Mouse (Mus musculus) small intestine, adult 2 months (tissue): Measurements from ENCODE around the gene Gm20388. TPM values are rescaled to one million over a fixed set of nuclear protein-coding genes. Genes with fewer than 3 reads are reported as not detected.

ENCODE experiments used
- H3K27ac ChIP-seq: fragments of 200-500 bp; 2 replicates; pipeline ENCODE4 v1.5.1; 2012; ENCODE audit warnings: low read depth, low read length, control low read depth, inconsistent platforms; ENCODE audit not compliant: insufficient read depth
- H3K27me3 ChIP-seq: fragments of 200-500 bp; 2 replicates; pipeline ENCODE4 v1.6.1; 2012; ENCODE audit warnings: mild to moderate bottlenecking, moderate library complexity, low read length, inconsistent platforms; ENCODE audit not compliant: control insufficient read depth, insufficient read depth
- H3K36me3 ChIP-seq: fragments of 200-500 bp; 2 replicates; pipeline ENCODE4 v1.6.1; 2012; ENCODE audit warnings: mild to moderate bottlenecking, low read length, control low read depth, inconsistent platforms; ENCODE audit not compliant: control insufficient read depth, insufficient read depth
- H3K4me1 ChIP-seq: fragments of 200-500 bp; 2 replicates; pipeline ENCODE4 v1.6.1; 2012; ENCODE audit warnings: low read length, inconsistent platforms, mixed read lengths; ENCODE audit not compliant: control insufficient read depth, insufficient read depth, insufficient read length
- H3K4me3 ChIP-seq: fragments of 200-500 bp; 2 replicates; pipeline ENCODE4 v1.5.1; 2012; ENCODE audit warnings: low read depth, mild to moderate bottlenecking, control low read depth, inconsistent platforms, low read length, moderate library complexity
- CTCF ChIP-seq: fragments of 200-500 bp; IDR thresholded peaks from 2 replicates; pipeline ENCODE4 v1.5.1; 2012; ENCODE audit warnings: low read depth, mild to moderate bottlenecking, control low read depth, inconsistent platforms, low read length, moderate library complexity, mixed read lengths; ENCODE audit not compliant: insufficient replicate concordance, insufficient read length; ENCODE audit errors: extremely low read depth
- POLR2A ChIP-seq: fragments of 200-500 bp; IDR thresholded peaks from 2 replicates; pipeline ENCODE4 v1.6.1; 2012; ENCODE audit warnings: low read depth, mild to moderate bottlenecking, control low read depth, inconsistent platforms, low read length, moderate library complexity
- whole genome bisulfite sequencing: fragments of 180-500 bp; shearing (Covaris S2); methylation state at CpG from one replicate; pipeline ENCODE4 v1.1.7; 2018; 5-methylcytosine and 5-hydroxymethylcytosine counted together
- polyA plus RNA-seq: library from polyadenylated mRNA; depleted of rRNA; stranded (reverse); fragments of >200 nt; gene quantifications from 2 replicates; pipeline ENCODE4 v1.2.3, GENCODE M21; 2012

Gene Gm20388
- polyA plus RNA-seq, 1 experiment = 37.3 TPM

- Histone ChIP-seq H3K27me3 (no peaks in the 10 kb centered on the region), H3K27ac (no peak overlapping the region), H3K4me3 (no peak overlapping the region), H3K36me3 (no peaks in the 10 kb centered on the region; the same call in 1 of the 2 replicates), H3K4me1 (peaks cover 23% of the 10 kb centered on the region)
- whole genome bisulfite sequencing = 35% methylated on average over 14 of the region's 14 CpGs
- TF ChIP-seq POLR2A (no peak), CTCF (peak; percentile 97)
Observed at GRCm38 (mm10) chr8:120534504-120535368, 624.1 kb downstream of the Gm20388 start.

- no peaks in the 10 kb centered on the region for H3K27me3 ChIP-seq
Observed at GRCm38 (mm10) chr8:120535452-120536305, 625.0 kb downstream of the Gm20388 start.

GRCm38 (mm10) chr8:120536306-120537206 is 625.9 kb downstream of the Gm20388 start:
- peaks cover 32% of the 10 kb centered on the region for H3K4me1 ChIP-seq
- no peaks in the 10 kb centered on the region for H3K36me3 ChIP-seq
- H3K27me3 ChIP-seq = no peaks in the 10 kb centered on the region
- peak overlapping the region; percentile 73 for H3K27ac ChIP-seq
- WGBS = under 1% methylated on average over 61 of the region's 61 CpGs
- peak overlapping the region; percentile 84 for H3K4me3 ChIP-seq
- no peak for TF ChIP-seq CTCF
- TF ChIP-seq POLR2A = no peak

More at GRCm38 (mm10) chr8:120535452-120536305, 625.0 kb downstream of the Gm20388 start:
- Histone ChIP-seq H3K4me3 (peak overlapping the region; percentile 84), H3K27ac (0 out of 2 replicates have a peak overlapping the region, but pooled peaks have one; percentile 7), H3K4me1 (peaks cover 30% of the 10 kb centered on the region), H3K36me3 (no peaks in the 10 kb centered on the region; the same call in 1 of the 2 replicates)
- 1% methylated on average over 72 of the region's 79 CpGs for WGBS
- no peak for TF ChIP-seq POLR2A
- no peak for TF ChIP-seq CTCF

- peak overlapping the region; percentile 84 for H3K4me3 ChIP-seq
- peaks cover 36% of the 10 kb centered on the region for H3K4me1 ChIP-seq
- H3K36me3 ChIP-seq = no peaks in the 10 kb centered on the region
- TF ChIP-seq POLR2A (peak; percentile 76; the same call in 1 of the 2 replicates), CTCF (no peak)
- WGBS = under 1% methylated on average over 77 of the region's 79 CpGs
- H3K27me3 ChIP-seq = no peaks in the 10 kb centered on the region
- H3K27ac ChIP-seq = peak overlapping the region; percentile 84
Observed at GRCm38 (mm10) chr8:120537207-120537817, 626.7 kb downstream of the Gm20388 start.

- no peaks in the 10 kb centered on the region for H3K36me3 ChIP-seq
- H3K4me1 ChIP-seq = peaks cover 39% of the 10 kb centered on the region
- under 1% methylated on average over 42 of the region's 46 CpGs for WGBS
- TF ChIP-seq POLR2A = peak; percentile 25; the same call in 1 of the 2 replicates
- no peak for TF ChIP-seq CTCF
- H3K27ac ChIP-seq = peak overlapping the region; percentile 95
- no peaks in the 10 kb centered on the region for H3K27me3 ChIP-seq
- H3K4me3 ChIP-seq = peak overlapping the region; percentile 84
Observed at GRCm38 (mm10) chr8:120537818-120538396, 627.3 kb downstream of the Gm20388 start.
